15 mouse cellular contexts compared by ENCODE assay signal in the genomic region with DNA sequence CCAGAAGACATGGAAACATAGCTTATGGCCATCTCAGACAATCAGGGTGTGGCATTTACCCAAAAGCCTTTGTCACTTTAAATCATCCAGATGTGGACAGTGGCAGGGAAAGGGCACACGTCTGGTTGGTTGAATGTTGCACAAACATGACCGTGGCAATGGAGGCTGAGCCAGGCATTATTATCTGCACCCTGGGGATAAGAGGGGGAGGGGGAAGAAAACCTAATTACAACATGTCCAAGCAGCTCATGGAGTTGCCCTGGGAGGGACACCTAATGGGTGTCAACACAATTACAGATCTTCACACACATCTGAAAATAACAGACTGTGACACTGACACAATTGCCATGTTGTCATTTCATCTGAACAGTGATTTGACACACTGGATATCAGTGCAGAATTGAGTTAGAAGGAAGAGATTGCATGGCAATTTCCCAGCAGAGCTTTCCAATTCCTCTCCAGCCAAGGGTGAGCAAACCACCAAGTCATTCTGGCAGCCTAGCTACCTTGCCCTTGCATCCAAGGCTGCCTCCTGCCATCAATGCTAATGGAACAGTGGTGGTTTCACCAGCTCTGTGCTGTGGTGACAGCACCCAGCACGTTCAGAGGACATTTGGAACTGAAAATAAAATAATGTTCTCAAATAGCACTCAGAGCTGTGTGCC.
DNase-seq lines count a peak whose midpoint lies in the region; ATAC-seq lines count a peak whose summit lies in the region.
"Had no signal": no experiment of that assay in that cellular context is flagged by ENCODE, and none has a peak within 500 bp of the region (broad histone marks: within the 10 kb centered on the region; RNA-seq: fewer than 3 reads in every experiment).

No protein-coding gene starts in this region.

- intact Hi-C loops in left cerebral cortex, postnatal 4 days (cut with DNase I): no loop called here
- intact Hi-C loops in left cerebral cortex, postnatal 14 days (cut with DNase I): no loop called here

- no peak for ATAC-seq in frontal cortex, adult (ENCODE audit: low TSS enrichment)
- ATAC-seq: forebrain, embryonic 16.5 days; intestine, embryonic 16.5 days had no signal

- peak; percentile 27 for DNase-seq in adrenal gland, postnatal 14 days
- no peak for DNase-seq in adrenal gland, adult 18-20 months (ENCODE audit: low spot score in 2 of 2)
- DNase-seq in left cerebral cortex, postnatal 4 days: peak; percentile 14
- DNase-seq in left cerebral cortex, postnatal 14 days (ENCODE audit: low spot score in 2 of 2): no peak
- peak; percentile 31 for DNase-seq in adipocyte (ENCODE audit: low spot score)
- DNase-seq in retina, postnatal 1 day: peak; percentile 60
- DNase-seq: cerebellum, adult 11-12 months; cerebellum, postnatal 25 days; gastrocnemius, postnatal 36 days; heart, adult 11 months; heart, postnatal 36 days; kidney, adult 2 months had no signal

Comparison
In these comparisons a context has a peak if more than half of its experiments do, and no peak if none do; other contexts are left out.
1. DNase-seq: peak in adrenal gland, postnatal 14 days (single experiment), left cerebral cortex, postnatal 4 days (single experiment), adipocyte (single experiment) and retina, postnatal 1 day (single experiment); none in adrenal gland, adult 18-20 months (0 of 2) and left cerebral cortex, postnatal 14 days (0 of 2).